Mouse (Mus musculus) liver, adult 2 months (tissue): ENCODE measurements at regions not wholly inside any gene's neighbourhood (a gene's known extent, or its start where the extent isn't known, plus 50 kb on each side); places are given as distances from the start of the nearest gene placed in this dataset.

ENCODE experiments used
- CTCF ChIP-seq: fragments of 200-500 bp; IDR thresholded peaks from 2 replicates; pipeline ENCODE4 v1.5.1; 2011; ENCODE audit warnings: low read depth, low read length, control low read depth
- POLR2A ChIP-seq: fragments of 200-500 bp; IDR thresholded peaks from 2 replicates; pipeline ENCODE4 v1.6.1; 2011; ENCODE audit warnings: low read length, control low read depth; ENCODE audit not compliant: insufficient read depth; ENCODE audit errors: extremely low read depth

GRCm38 (mm10) chr14:106412917-106413558 lies 307.0 kb downstream of the Trim52 start:
- TF ChIP-seq CTCF (no peak), POLR2A (no peak)
